Mouse (Mus musculus) neural tube, embryonic 12.5 days (tissue): ENCODE measurements around the gene Csrnp2. TPM values are rescaled to one million over a fixed set of nuclear protein-coding genes. Genes with fewer than 3 reads are reported as not detected.

Source experiments
- ATAC-seq: fragments of 200-750 bp; cut with Nextera tagmentation; 2 replicates; pipeline ENCODE4 v1.8.0; 2017; ENCODE audit warnings: low read depth, mild to moderate bottlenecking, moderate TSS enrichment, moderate library complexity; ENCODE audit not compliant: low FRiP score
- H3K27ac ChIP-seq: fragments of 300-500 bp; sonication (generic); 2 replicates; pipeline ENCODE4 v1.5.1; 2016
- H3K27me3 ChIP-seq: fragments of 300-500 bp; sonication (generic); replicated peaks from 2 replicates; pipeline ENCODE4 v1.6.1; 2016; ENCODE audit warnings: mild to moderate bottlenecking
- H3K36me3 ChIP-seq: fragments of 300-500 bp; sonication (generic); 2 replicates; pipeline ENCODE4 v1.6.1; 2016; ENCODE audit warnings: mild to moderate bottlenecking
- H3K4me1 ChIP-seq: fragments of 300-500 bp; sonication (generic); 2 replicates; pipeline ENCODE4 v1.6.1; 2016
- H3K4me2 ChIP-seq: fragments of 300-500 bp; sonication (generic); replicated peaks from 2 replicates; pipeline ENCODE4 v1.6.1; 2016; ENCODE audit warnings: mild to moderate bottlenecking
- H3K4me3 ChIP-seq: fragments of 300-500 bp; sonication (generic); 2 replicates; pipeline ENCODE4 v1.5.1; 2016
- H3K9ac ChIP-seq: fragments of 300-500 bp; sonication (generic); 2 replicates; pipeline ENCODE4 v1.6.1; 2016; ENCODE audit warnings: mild to moderate bottlenecking
- H3K9me3 ChIP-seq: fragments of 300-500 bp; sonication (generic); 2 replicates; pipeline ENCODE4 v1.6.1; 2016; ENCODE audit warnings: mild to moderate bottlenecking
- WGBS: fragments of 180-500 bp; shearing (Covaris S2); methylation state at CpG from one replicate; pipeline ENCODE4 v1.1.7; 2016; 5-methylcytosine and 5-hydroxymethylcytosine counted together
- polyA plus RNA-seq: library from polyadenylated mRNA; unstranded; fragments of >200 nt; fragmentation: Nextera tagmentation; extraction: Ambion mirVana; gene quantifications from 2 replicates; pipeline ENCODE4 v1.2.1, GENCODE M21; 2016

Csrnp2 gene
- polyA plus RNA-seq, 1 experiment from 2014 or later: 42.6 TPM

DNA sequence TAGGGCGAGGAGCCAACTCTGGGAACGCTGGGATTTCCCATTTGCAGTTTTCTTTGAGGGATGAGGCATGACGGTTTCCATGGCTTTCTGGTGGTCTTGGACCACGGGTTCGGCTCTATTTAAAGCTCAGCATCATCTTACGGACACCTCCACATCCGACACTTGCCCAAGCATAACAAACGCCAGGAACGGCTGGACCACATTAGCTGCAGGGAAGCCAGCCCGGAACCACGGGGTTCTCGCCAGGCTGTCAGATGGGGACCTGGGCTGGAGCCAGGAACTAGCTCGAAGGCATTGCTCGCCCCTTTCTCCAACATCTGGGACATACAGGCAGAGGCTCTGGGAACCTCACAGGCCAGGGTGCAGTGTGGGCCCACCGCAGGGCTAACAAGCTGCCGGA is 44.0 kb downstream of the Csrnp2 start:
- 74% methylated on average over 16 of the region's 16 CpGs for WGBS
- no peaks in the 10 kb centered on the region for H3K36me3 ChIP-seq
- no peak overlapping the region for H3K4me3 ChIP-seq
- H3K9me3 ChIP-seq: no peaks in the 10 kb centered on the region
- H3K4me1 ChIP-seq: no peaks in the 10 kb centered on the region
- no peak for ATAC-seq
- H3K27me3 ChIP-seq: no peaks in the 10 kb centered on the region
- H3K27ac ChIP-seq: no peak overlapping the region
- H3K9ac ChIP-seq: no peak overlapping the region
- no peak overlapping the region for H3K4me2 ChIP-seq

DNA sequence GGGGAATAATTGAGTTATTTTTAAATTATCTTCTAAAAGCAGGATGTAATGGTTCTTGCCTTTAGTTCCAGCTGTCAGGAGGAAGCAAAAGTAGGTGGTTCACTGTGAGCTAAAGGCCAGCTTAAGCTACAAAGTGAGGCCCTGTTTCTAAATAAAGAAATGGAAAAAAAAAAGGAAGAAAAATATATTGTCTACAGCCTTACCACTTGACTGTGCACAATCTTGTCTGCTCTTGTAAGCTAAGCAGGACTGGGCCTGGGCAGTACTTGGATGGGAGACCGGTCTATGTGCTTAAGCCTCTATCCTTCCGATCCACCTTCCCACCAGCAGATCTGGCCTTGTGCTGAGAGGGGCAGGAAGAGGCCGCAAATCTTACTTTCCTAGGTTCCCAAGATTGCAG is 45.8 kb downstream of the Csrnp2 start:
- Histone ChIP-seq H3K9ac (no peak overlapping the region), H3K4me2 (no peak overlapping the region), H3K4me1 (no peaks in the 10 kb centered on the region), H3K27me3 (no peaks in the 10 kb centered on the region), H3K4me3 (no peak overlapping the region), H3K36me3 (no peaks in the 10 kb centered on the region), H3K9me3 (no peaks in the 10 kb centered on the region), H3K27ac (no peak overlapping the region)
- 90% methylated on average over 3 of the region's 3 CpGs for WGBS
- no peak for ATAC-seq

DNA sequence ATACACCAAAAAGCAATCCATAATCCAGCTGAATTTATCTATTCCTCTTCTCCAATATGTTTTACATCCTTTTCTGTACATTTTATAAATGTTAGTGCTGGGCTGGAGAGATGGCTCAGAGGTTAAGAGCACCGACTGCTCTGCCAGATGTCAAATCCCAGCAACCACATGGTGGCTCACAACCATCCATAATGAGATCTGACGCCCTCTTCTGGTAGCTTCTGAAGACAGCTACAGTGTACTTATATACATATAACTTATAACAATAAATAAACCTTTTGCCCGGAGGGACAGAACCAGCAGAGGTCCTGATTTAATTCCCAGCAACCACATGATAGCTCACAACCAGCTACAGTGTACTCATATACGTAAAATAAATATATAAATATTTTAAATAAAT is 46.7 kb downstream of the Csrnp2 start:
- ATAC-seq: no peak
- 73% methylated on average over 4 of the region's 4 CpGs for WGBS
- H3K9ac ChIP-seq: no peak overlapping the region

DNA sequence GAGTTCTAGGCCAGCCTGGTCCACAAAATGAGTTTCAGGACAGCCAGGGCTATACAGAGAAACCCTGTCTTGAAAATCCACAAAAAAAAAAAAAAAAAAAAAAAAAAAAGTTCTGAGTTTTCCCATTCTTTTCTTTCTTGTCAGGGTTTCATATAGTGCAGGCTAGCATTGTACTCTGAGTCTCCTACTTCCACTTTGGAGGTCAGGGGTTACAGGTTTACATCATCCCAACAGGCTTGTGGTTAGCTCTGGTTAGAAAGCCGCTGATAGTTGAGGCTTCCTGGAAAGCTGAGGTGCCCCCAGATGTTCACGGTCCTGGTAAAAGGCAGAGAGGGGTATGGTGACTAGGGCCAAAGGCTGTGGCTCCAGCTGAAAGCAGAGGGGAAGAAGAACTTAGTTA is 48.4 kb downstream of the Csrnp2 start:
- Histone ChIP-seq H3K9ac (no peak overlapping the region), H3K4me3 (no peak overlapping the region)

More for the DNA sequence above, 46.7 kb downstream of the Csrnp2 start:
- H3K27me3 ChIP-seq: no peaks in the 10 kb centered on the region
- H3K27ac ChIP-seq: no peak overlapping the region
- H3K4me3 ChIP-seq: no peak overlapping the region
- no peak overlapping the region for H3K4me2 ChIP-seq
- H3K9me3 ChIP-seq: no peaks in the 10 kb centered on the region
- H3K36me3 ChIP-seq: no peaks in the 10 kb centered on the region
- no peaks in the 10 kb centered on the region for H3K4me1 ChIP-seq

DNA sequence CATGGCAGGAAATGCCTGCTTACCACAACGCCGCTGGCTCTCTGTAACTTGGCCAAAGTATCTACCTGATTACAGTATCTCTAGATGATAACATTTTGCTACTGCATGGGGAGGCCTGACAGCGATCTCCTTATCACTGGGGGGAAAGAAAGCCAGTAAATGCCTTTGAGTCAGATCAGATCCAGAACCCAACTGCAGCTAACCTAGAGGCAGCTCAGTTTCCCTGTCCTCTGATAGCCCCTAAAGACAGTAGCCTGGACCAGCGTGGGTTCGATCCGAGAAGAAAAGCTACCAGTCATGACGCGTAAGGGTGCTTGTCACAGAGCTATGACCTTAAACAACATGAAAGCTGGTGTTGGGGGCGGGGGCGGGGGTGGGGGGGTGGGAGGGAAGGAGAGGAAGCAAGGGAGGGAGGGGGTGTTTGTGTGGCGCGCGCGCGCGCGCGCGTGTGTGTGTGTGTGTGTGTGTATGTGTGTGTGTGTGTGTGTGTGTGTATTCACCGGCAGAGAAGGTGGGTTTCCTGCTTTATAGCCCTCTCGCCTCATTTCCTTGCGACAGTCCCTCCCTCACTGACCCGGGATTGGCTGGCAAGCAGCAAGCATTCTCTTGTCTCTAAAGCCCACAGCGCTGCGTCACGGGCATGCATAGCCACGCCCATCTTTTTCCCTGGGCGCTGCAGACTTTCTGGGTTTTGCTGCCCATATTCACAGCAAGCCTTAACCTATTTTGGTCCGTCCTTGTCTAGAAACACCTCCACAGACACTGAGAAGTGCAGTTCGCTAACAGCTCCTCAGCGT is 52.0 kb downstream of the Csrnp2 start:
- peak overlapping the region; percentile 47 for H3K4me3 ChIP-seq
- peak overlapping the region; percentile 64 for H3K4me2 ChIP-seq
- no peaks in the 10 kb centered on the region for H3K27me3 ChIP-seq
- peak overlapping the region; percentile 58 for H3K9ac ChIP-seq
- H3K36me3 ChIP-seq: no peaks in the 10 kb centered on the region
- no peak overlapping the region; the same call in 1 of the 2 replicates for H3K27ac ChIP-seq
- peaks cover 3% of the 10 kb centered on the region; the same call in 1 of the 2 replicates for H3K4me1 ChIP-seq
- 9% methylated on average over 21 of the region's 31 CpGs for WGBS
- peak; percentile 95 for ATAC-seq
- no peaks in the 10 kb centered on the region for H3K9me3 ChIP-seq

More for the DNA sequence above, 48.4 kb downstream of the Csrnp2 start:
- no peak for ATAC-seq
- Histone ChIP-seq H3K4me2 (no peak overlapping the region), H3K27ac (no peak overlapping the region), H3K27me3 (no peaks in the 10 kb centered on the region), H3K36me3 (no peaks in the 10 kb centered on the region), H3K9me3 (no peaks in the 10 kb centered on the region), H3K4me1 (peaks cover 3% of the 10 kb centered on the region; the same call in 1 of the 2 replicates)
- WGBS: 83% methylated on average over 2 of the region's 2 CpGs

DNA sequence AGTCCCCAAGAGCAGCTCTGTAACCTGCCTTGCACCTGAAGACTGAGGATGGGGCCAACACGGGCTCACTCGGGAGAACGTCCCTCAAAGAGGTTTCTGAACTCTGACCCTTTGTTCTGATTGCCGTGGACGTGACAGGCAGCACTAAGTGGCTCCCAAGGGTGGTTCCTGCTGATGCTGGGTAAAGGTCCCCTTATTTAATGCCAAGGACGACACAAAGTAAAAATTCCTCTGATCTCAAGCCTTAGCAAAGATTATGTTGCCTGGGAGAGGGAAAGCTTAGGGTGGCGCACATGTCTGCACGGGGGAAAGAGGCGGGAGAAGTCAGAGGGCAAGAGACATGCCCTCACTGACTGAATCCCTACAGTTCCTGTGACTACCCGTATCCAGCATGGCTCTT is 58.8 kb downstream of the Csrnp2 start:
- H3K4me1 ChIP-seq: no peaks in the 10 kb centered on the region
- no peak overlapping the region for H3K9ac ChIP-seq
- no peaks in the 10 kb centered on the region for H3K27me3 ChIP-seq
- no peak overlapping the region for H3K4me2 ChIP-seq
- no peaks in the 10 kb centered on the region for H3K36me3 ChIP-seq
- no peak overlapping the region for H3K27ac ChIP-seq
- no peaks in the 10 kb centered on the region for H3K9me3 ChIP-seq
- no peak overlapping the region for H3K4me3 ChIP-seq
- ATAC-seq: no peak
- WGBS: 70% methylated on average over 10 of the region's 10 CpGs

DNA sequence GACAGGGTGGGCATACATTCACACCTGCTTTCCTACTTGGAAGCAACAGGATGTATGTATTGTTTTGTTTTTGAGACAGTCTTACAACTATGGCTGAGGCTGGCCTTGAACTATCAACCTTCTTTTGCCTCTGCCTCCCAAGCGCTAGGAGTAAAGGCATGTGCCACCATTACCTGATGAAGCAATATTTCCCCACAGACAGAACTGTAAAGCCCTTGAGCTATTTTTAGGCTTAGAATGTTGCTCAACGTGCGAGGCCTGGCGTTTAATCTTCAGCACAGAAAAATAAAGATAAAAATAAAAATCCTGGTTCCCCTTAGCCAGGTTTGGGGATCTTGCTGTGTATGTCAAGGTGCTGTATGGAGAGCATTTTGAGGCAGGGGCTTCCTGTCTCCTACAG is 59.2 kb downstream of the Csrnp2 start:
- Histone ChIP-seq H3K36me3 (no peaks in the 10 kb centered on the region), H3K27me3 (no peaks in the 10 kb centered on the region)
- 91% methylated on average over 4 of the region's 4 CpGs for WGBS

DNA sequence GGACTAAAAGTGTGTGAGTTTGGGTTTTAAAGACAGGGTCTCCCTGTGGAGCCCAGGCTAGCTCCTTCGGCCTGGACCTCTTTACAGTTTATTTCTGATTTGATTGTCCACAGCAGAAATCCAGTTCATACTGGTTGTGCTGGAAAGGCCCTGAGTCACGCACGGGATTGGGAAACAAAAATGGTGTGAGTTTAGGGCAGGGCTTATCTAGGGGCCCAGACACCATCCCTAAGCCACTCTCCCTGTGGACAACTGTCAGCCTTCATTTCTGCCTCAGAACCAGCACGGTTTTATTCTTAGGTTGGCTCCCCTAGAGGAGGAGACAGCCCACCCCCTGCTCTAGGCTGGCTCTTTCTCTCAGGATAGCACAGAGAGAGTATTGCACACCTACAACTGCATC is 62.1 kb downstream of the Csrnp2 start:
- WGBS: 76% methylated on average over 4 of the region's 4 CpGs
- H3K9ac ChIP-seq: no peak overlapping the region
- ATAC-seq: no peak
- no peaks in the 10 kb centered on the region for H3K4me1 ChIP-seq
- no peaks in the 10 kb centered on the region for H3K9me3 ChIP-seq
- H3K4me3 ChIP-seq: no peak overlapping the region
- H3K27me3 ChIP-seq: no peaks in the 10 kb centered on the region
- no peaks in the 10 kb centered on the region for H3K36me3 ChIP-seq
- H3K4me2 ChIP-seq: no peak overlapping the region
- no peak overlapping the region for H3K27ac ChIP-seq

More for the DNA sequence above, 59.2 kb downstream of the Csrnp2 start:
- Histone ChIP-seq H3K4me2 (no peak overlapping the region), H3K9me3 (no peaks in the 10 kb centered on the region), H3K9ac (no peak overlapping the region), H3K4me1 (no peaks in the 10 kb centered on the region), H3K4me3 (no peak overlapping the region), H3K27ac (no peak overlapping the region)
- ATAC-seq: no peak

DNA sequence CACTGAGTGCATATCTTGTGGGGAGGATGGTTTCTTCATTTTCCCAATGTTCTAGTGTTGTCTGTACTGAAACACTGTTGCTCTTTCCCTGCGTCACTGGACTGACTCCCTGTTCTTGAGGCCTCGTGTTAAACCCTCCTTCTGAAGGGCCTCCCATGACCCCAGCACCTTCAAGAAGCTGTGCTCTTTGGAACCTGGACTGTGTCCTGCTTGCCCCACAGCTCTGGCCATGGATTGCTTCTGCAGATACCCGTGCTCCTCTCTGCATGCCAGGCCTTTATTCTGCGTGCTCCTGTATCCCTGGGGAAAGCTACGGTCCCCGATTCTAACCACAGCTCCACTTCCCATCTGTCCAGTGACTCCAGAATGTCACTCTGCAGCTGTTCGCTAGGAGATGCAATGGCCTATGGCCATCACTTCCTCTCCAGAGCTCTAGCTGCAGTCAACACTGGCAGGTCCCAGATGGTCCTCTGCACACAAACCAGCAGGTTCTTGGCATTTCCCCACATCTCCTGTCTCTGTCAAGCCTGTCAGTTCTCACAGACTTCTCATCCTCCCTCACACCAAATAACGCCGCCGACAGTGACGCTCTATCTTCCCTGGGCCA is 65.2 kb downstream of the Csrnp2 start:
- WGBS: 84% methylated on average over 11 of the region's 11 CpGs
- Histone ChIP-seq H3K27me3 (peaks cover 6% of the 10 kb centered on the region), H3K4me2 (no peak overlapping the region), H3K27ac (no peak overlapping the region), H3K4me1 (no peaks in the 10 kb centered on the region), H3K9ac (no peak overlapping the region), H3K9me3 (no peaks in the 10 kb centered on the region), H3K4me3 (no peak overlapping the region), H3K36me3 (no peaks in the 10 kb centered on the region)
- ATAC-seq: no peak

Other genes with a start within 250 kb of the Csrnp2 start
- gene Tmprss12, start 214.7 kb downstream of the Csrnp2 start, polyA plus RNA-seq: not detected in 2 replicates
- 3.8 and 5.9 TPM in 2 replicates for gene Mettl7a1, start 191.3 kb downstream of the Csrnp2 start, polyA plus RNA-seq
- 0.32 TPM in 2 replicates for gene Mettl7a3, start 160.6 kb downstream of the Csrnp2 start, polyA plus RNA-seq
- gene Methig1, start 142.3 kb downstream of the Csrnp2 start, polyA plus RNA-seq: 0.97 and 1.1 TPM in 2 replicates
- 0.14 TPM in 1 of 2 replicates, not detected in the other for gene Mettl7a2, start 142.3 kb downstream of the Csrnp2 start, polyA plus RNA-seq
- 0.66 and 0.75 TPM in 2 replicates for gene Higd1c, start 130.9 kb downstream of the Csrnp2 start, polyA plus RNA-seq
- gene Gm5475, start 73.3 kb downstream of the Csrnp2 start, polyA plus RNA-seq: 0.13 and 0.18 TPM in 2 replicates
- gene Slc11a2, start 70.4 kb downstream of the Csrnp2 start, polyA plus RNA-seq: 23.9 and 27.1 TPM in 2 replicates
- gene Letmd1, start 26.5 kb downstream of the Csrnp2 start, polyA plus RNA-seq: 48.5 and 50.6 TPM in 2 replicates
- gene Tfcp2, start 56.5 kb upstream of the Csrnp2 start, polyA plus RNA-seq: 40.0 and 41.0 TPM in 2 replicates
- 29.0 and 29.1 TPM in 2 replicates for gene Pou6f1, start 104.5 kb upstream of the Csrnp2 start, polyA plus RNA-seq
- gene Dazap2, start 119.9 kb upstream of the Csrnp2 start, polyA plus RNA-seq: 171 and 182 TPM in 2 replicates
- 3.8 and 5.1 TPM in 2 replicates for gene Smagp, start 141.5 kb upstream of the Csrnp2 start, polyA plus RNA-seq
- gene Bin2, start 174.1 kb upstream of the Csrnp2 start, polyA plus RNA-seq: 3.5 TPM in 2 replicates
- gene Cela1, start 192.4 kb upstream of the Csrnp2 start, polyA plus RNA-seq: 2.7 and 3.4 TPM in 2 replicates
- gene Galnt6, start 233.9 kb upstream of the Csrnp2 start, polyA plus RNA-seq: 0.15 and 0.37 TPM in 2 replicates